Mouse (Mus musculus) colon, adult 2 months (tissue): Measurements from ENCODE around the gene Aqp9. TPM values are rescaled to one million over a fixed set of nuclear protein-coding genes. Genes with fewer than 3 reads are reported as not detected.

ENCODE experiments used
- polyA plus RNA-seq: library from polyadenylated mRNA; depleted of rRNA; stranded (reverse); fragments of >200 nt; gene quantifications from 2 replicates; pipeline ENCODE4 v1.2.3, GENCODE M21; 2012; rRNA removed

Aqp9 gene
- 0.08 and 0.10 TPM in 2 replicates for polyA plus RNA-seq

GRCm38 (mm10) chr9:71168511-71168910 is at the start of gene Aqp9:
TSS of gene Aqp9 (minus strand) at chr9:71168682.

GRCm38 (mm10) chr9:71215248-71216035 is 47.0 kb upstream of the Aqp9 start, which contains the start of gene Aldh1a2:
TSS of gene Aldh1a2 (plus strand) at chr9:71215789.

Other genes with a start within 250 kb of the Aqp9 start
- gene Lipc, start 216.5 kb downstream of the Aqp9 start, polyA plus RNA-seq: 0.19 and 0.50 TPM in 2 replicates
- gene Aldh1a2, start 47.1 kb upstream of the Aqp9 start, polyA plus RNA-seq: 4.1 and 5.8 TPM in 2 replicates